Mouse (Mus musculus): ENCODE results near the gene A630001G21Rik. TPM values are rescaled to one million over a fixed set of nuclear protein-coding genes. Genes with fewer than 3 reads are reported as not detected.
A peak's percentile ranks its signal among the peaks of the same experiment; 100 is the strongest.

Gene A630001G21Rik
- polyA plus RNA-seq, 1 experiment from 2014 or later, result 2.5 TPM

DNA sequence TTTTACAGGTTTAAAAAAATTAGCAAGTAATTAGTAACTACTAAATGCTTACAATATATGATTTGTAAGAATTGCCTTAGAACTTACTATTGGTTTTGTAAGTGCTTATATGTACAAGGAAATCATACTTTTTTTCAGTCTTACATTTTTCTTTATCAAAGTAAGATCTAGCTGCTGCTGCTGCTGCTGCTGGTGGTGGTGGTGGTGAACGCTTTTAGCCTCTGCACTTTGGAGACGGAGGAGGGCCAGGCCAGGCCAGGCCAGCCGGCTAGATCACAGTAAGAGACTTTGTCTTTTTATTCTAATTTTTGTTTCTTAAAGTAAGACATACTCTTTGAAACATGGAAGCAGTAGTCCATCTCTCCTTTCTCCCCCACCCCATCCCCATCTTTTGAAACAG, 16.8 kb upstream of the A630001G21Rik start:
- Histone ChIP-seq H3K9ac (no peak overlapping the region), H3K36me3 (peaks cover 24% of the 10 kb centered on the region), H3K4me2 (peak overlapping the region; percentile 59), H3K27ac (no peak overlapping the region), H3K4me3 (peak overlapping the region; percentile 32), H3K4me1 (peaks cover 38% of the 10 kb centered on the region), H3K9me3 (replicated peaks) (no peaks in the 10 kb centered on the region), H3K27me3 (replicated peaks) (0 out of 2 replicates have a peak, but pooled peaks cover 4% of the 10 kb centered on the region)
- ATAC-seq, result no peak
- 37% methylated on average over 3 of the region's 3 CpGs for WGBS (ENCODE audit: insufficient replicate concordance)

DNA sequence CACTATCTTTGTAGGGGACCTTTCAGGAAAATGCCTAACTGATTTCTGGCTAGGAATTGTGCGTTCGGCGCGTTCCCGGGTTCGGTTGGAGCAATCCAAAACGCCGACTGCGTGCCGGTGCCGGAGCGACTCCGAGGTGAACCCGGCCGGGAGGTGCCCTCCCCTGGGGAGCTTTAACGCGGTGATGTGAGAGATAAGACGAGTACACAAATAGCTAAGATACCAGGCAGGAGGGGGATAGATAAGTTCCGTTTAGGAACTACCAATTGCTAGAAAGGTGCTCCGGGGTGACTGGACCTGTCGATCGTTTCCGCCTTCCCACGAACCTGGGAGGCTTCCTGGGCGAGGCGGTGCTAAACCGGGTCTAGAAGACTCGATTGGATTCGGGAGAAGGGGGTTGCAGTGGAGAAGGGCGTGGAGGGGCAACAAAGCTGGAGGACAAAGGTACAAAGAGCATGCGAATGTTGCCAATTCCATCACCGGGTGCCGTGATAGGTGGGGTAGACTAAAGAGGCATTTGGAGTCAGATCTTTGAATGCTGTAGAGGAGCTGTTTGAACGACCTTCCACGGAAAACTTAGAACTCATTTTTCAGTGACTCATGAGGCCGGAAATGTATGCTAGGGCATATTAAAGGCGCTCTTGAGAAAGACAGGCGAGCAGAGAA, 15.8 kb upstream of the A630001G21Rik start:
- peak overlapping the region; percentile 79 for H3K4me3 ChIP-seq
- peak overlapping the region; percentile 96 for H3K9ac ChIP-seq
- peaks cover 38% of the 10 kb centered on the region for H3K4me1 ChIP-seq
- H3K27ac ChIP-seq, result peak overlapping the region; percentile 89
- H3K27me3 ChIP-seq (replicated peaks), result 0 out of 2 replicates have a peak, but pooled peaks cover 4% of the 10 kb centered on the region
- WGBS (ENCODE audit: insufficient replicate concordance), result under 1% methylated on average over 38 of the region's 38 CpGs
- no peaks in the 10 kb centered on the region for H3K9me3 ChIP-seq (replicated peaks)
- peaks cover 24% of the 10 kb centered on the region for H3K36me3 ChIP-seq
- H3K4me2 ChIP-seq, result peak overlapping the region; percentile 83
- ATAC-seq, result peak; percentile 78

DNA sequence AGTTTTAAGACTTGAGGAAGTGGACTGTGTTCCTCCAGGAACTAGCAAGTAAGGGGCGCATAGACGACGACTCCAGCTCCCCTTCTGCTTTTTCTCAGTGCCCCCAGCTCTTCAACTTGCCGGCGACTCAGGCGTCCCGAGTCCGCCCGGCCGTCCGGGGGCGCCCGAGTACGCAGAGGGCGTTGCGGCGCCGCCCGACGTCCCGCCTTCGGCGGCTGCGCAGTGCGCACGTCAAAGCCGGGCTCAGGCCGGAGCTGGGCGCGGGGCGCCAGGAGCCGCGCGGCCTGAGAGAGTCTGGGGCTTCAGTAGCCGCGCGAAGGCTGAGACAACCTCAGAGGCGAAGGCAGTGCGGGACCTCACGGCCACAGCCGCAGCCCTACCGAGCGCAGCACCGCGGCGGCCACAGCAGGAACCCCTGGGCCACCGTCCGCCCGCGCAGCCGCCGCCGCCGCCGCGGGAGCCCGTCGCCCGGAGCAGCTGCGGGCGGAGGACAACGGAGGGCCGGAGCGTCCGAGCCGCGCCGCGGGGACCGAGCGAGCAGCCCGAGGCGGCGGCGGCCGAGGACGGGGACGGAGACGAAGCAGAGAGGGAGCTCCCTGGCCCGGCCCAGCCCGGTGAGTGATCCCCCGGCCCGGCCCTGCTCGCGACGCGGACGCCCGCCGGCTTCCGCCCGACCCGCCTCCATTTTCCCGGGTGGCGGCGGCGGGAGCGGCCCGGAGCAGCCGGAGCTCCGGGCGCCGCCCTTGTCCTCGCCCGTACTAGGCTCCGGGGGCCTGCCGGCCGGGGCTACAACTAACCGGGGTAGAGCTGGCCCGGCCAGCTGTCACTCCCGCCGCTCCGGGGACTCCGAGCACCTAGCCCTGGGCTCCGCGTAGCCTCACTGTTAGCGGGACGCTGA, 15.0 kb upstream of the A630001G21Rik start, which contains the start of gene Cab39:
Cab39 (plus strand) TSS at position 234 of the 898 bp plus-strand sequence.
- peak; percentile 88 for ATAC-seq

DNA sequence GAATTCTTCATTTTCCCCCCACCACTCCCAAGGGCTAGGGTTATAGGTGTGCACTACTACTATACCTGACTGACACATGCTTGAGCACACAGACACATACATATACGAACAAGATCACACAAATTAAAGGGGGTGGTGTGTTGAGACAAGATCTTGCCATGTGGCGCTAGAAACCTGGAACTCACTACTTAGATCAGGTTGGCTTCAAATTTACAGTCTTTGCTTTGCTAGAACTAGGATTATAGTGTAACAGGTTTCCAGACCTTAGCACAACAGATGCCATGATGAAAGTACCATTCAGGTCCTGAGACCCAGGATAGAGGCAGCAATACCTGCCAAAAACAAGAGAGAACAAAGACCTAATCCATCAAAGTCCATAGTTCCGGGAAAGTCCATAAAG, 13.0 kb upstream of the A630001G21Rik start:
- Histone ChIP-seq H3K4me3 (no peak overlapping the region), H3K4me2 (no peak overlapping the region), H3K9me3 (replicated peaks) (no peaks in the 10 kb centered on the region), H3K9ac (no peak overlapping the region), H3K27ac (no peak overlapping the region), H3K4me1 (peaks cover 21% of the 10 kb centered on the region), H3K27me3 (replicated peaks) (0 out of 2 replicates have a peak, but pooled peaks cover 4% of the 10 kb centered on the region), H3K36me3 (peaks cover 10% of the 10 kb centered on the region)
- no peak for ATAC-seq
- 80% methylated on average over 3 of the region's 3 CpGs for whole genome bisulfite sequencing (ENCODE audit: insufficient replicate concordance)

More for the DNA sequence above, 15.0 kb upstream of the A630001G21Rik start, which contains the start of gene Cab39:
- Histone ChIP-seq H3K4me2 (peak within 1 kb of the TSS; percentile 83), H3K4me1 (peaks cover 35% of the 10 kb centered on the region), H3K27me3 (replicated peaks) (0 out of 2 replicates have a peak, but pooled peaks cover 4% of the 10 kb centered on the region), H3K4me3 (peak within 1 kb of the TSS; percentile 79), H3K9me3 (replicated peaks) (no peaks in the 10 kb centered on the region), H3K27ac (peak within 1 kb of the TSS; percentile 89), H3K9ac (peak within 1 kb of the TSS; percentile 96), H3K36me3 (peaks cover 24% of the 10 kb centered on the region)
- WGBS (ENCODE audit: insufficient replicate concordance), result under 1% methylated on average over 92 of the region's 118 CpGs

DNA sequence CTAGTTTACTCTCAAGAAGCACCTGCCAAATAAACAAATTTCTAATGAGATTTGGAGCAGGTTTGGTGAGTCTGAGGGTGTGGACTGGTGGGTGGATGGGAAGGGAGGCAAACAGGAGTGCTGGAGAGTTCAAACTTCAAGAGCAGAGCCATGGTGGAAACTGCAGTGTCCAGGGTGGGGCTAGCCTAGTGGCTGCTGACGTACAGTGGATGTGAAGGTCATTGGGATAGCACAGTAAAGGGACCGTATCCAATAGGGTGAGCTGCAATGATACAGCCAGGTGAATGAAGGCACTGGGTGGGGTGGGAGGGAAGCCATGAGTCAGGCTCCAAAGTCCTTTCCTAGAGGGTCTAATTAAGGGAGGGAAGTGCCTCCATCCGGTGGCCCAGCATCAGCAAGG, 12.1 kb upstream of the A630001G21Rik start:
- 0 out of 2 replicates have a peak, but pooled peaks cover 4% of the 10 kb centered on the region for H3K27me3 ChIP-seq (replicated peaks)
- 0 out of 2 replicates have a peak, but pooled peaks cover 2% of the 10 kb centered on the region for H3K36me3 ChIP-seq
- peaks cover 13% of the 10 kb centered on the region for H3K4me1 ChIP-seq
- no peak overlapping the region for H3K27ac ChIP-seq
- no peak overlapping the region for H3K4me2 ChIP-seq
- H3K9me3 ChIP-seq (replicated peaks), result no peaks in the 10 kb centered on the region
- ATAC-seq, result no peak
- 59% methylated on average over 3 of the region's 3 CpGs for WGBS (ENCODE audit: insufficient replicate concordance)
- no peak overlapping the region for H3K4me3 ChIP-seq
- no peak overlapping the region for H3K9ac ChIP-seq

DNA sequence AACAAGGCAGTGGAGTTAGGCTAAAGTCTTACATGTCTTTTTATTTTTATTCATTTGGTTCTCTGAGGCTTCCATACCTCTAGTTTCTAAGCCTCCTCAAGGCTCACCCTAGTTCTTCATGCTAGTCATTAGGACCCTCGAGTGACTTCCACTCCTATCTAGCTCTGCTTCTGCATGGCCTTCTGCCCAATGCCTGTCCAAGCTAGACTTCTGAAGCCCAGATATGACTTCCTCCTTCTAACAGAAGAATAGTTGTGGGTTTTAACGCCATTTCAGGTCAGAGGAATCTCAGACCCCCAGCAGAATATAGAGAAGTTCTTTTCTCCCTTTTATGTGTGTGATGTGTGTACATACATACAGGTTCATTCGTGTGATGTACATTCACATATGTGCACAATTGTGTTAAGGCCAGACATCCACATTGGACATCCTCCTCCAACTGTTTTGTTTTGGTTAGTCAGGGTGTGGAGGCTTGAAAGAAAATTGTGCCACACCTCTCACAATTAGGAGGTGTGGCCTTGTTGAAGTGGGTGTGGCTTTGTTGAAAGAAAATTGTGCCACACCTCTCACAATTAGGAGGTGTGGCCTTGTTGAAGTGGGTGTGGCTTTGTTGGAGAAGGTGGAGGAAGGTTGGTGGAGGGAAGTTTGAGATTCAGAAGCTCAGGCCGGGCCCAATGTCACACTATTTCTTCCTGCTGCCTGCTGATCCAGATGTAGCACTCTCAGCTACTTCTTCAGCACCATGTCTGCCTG, 1.2 kb upstream of the A630001G21Rik start:
- ATAC-seq, result peak; percentile 59; the same call in 1 of the 2 replicates
- no peak overlapping the region for H3K4me2 ChIP-seq

DNA sequence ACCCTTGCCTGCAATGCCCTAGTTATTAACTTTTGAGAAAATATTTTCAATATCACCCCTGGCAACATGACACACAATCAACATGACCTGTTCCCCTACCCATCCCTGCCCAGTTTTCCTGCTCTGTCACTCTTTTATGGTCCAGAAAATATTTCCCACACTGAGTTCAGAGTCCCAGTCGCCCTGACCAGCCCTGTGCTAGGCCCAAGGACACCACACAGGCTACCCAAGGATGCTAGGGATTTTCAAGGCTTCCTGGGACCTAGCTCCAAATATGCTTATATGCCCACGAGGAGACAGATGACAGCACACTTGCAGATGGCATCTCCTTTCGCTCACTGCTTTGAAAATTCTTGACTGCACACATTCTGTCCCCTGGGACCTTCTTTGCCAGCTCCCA, 569 bp upstream of the A630001G21Rik start:
- no peaks in the 10 kb centered on the region for H3K36me3 ChIP-seq
- no peak overlapping the region for H3K4me3 ChIP-seq
- H3K9me3 ChIP-seq (replicated peaks), result no peaks in the 10 kb centered on the region
- H3K4me2 ChIP-seq, result no peak overlapping the region
- ATAC-seq, result no peak
- H3K27ac ChIP-seq, result no peak overlapping the region
- 58% methylated on average over 3 of the region's 3 CpGs for WGBS (ENCODE audit: insufficient replicate concordance)
- H3K27me3 ChIP-seq (replicated peaks), result no peaks in the 10 kb centered on the region
- H3K9ac ChIP-seq, result no peak overlapping the region
- H3K4me1 ChIP-seq, result no peaks in the 10 kb centered on the region

More for the DNA sequence above, 1.2 kb upstream of the A630001G21Rik start:
- H3K27ac ChIP-seq, result no peak overlapping the region
- H3K9me3 ChIP-seq (replicated peaks), result no peaks in the 10 kb centered on the region
- no peaks in the 10 kb centered on the region for H3K27me3 ChIP-seq (replicated peaks)
- WGBS (ENCODE audit: insufficient replicate concordance), result 35% methylated on average over 4 of the region's 4 CpGs
- H3K4me3 ChIP-seq, result no peak overlapping the region
- no peaks in the 10 kb centered on the region for H3K36me3 ChIP-seq
- H3K9ac ChIP-seq, result no peak overlapping the region
- H3K4me1 ChIP-seq, result no peaks in the 10 kb centered on the region

- Histone ChIP-seq H3K27me3 (replicated peaks) (no peaks in the 10 kb centered on the region), H3K36me3 (no peaks in the 10 kb centered on the region), H3K9ac (no peak overlapping the region), H3K27ac (no peak overlapping the region), H3K4me3 (no peak overlapping the region), H3K4me2 (no peak overlapping the region), H3K4me1 (no peaks in the 10 kb centered on the region), H3K9me3 (replicated peaks) (no peaks in the 10 kb centered on the region)
- no peak for ATAC-seq
- WGBS (ENCODE audit: insufficient replicate concordance), result 51% methylated on average over 10 of the region's 10 CpGs
These were observed 2.3 kb downstream of the A630001G21Rik start for GRCm38 (mm10) chr1:85776154-85776553.

DNA sequence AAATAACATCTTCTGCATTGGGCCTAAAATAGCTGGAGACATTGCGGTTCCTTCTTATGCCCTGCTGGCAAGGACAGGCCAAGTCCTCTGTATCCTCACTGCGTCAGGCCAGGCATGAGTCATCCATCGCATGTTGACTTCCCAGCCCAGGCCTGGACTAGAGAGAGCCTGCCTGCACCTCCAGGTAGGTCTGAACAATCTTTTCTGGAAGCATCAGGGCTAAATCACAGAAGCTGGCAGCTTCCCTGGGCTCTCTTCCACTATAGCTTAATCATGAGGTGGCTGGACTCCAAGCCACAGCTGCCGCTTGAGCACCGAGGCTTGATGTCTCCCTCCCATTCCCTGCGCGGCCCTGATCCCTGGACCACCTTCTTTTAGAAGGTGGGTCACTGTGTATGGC, 3.3 kb downstream of the A630001G21Rik start:
- H3K9ac ChIP-seq, result no peak overlapping the region
- WGBS (ENCODE audit: insufficient replicate concordance), result 79% methylated on average over 7 of the region's 7 CpGs
- ATAC-seq, result no peak

GRCm38 (mm10) chr1:85771976-85772375, 6.5 kb downstream of the A630001G21Rik start:
- no peaks in the 10 kb centered on the region for H3K27me3 ChIP-seq (replicated peaks)
- no peaks in the 10 kb centered on the region for H3K36me3 ChIP-seq
- no peaks in the 10 kb centered on the region for H3K9me3 ChIP-seq (replicated peaks)
- ATAC-seq, result no peak
- no peak overlapping the region for H3K9ac ChIP-seq
- H3K27ac ChIP-seq, result no peak overlapping the region
- H3K4me3 ChIP-seq, result no peak overlapping the region
- H3K4me2 ChIP-seq, result no peak overlapping the region
- H3K4me1 ChIP-seq, result no peaks in the 10 kb centered on the region
- 42% methylated on average over 3 of the region's 3 CpGs for WGBS (ENCODE audit: insufficient replicate concordance)

More for the DNA sequence above, 3.3 kb downstream of the A630001G21Rik start:
- Histone ChIP-seq H3K27ac (no peak overlapping the region), H3K4me1 (no peaks in the 10 kb centered on the region), H3K36me3 (no peaks in the 10 kb centered on the region), H3K4me3 (no peak overlapping the region), H3K4me2 (no peak overlapping the region), H3K9me3 (replicated peaks) (no peaks in the 10 kb centered on the region), H3K27me3 (replicated peaks) (no peaks in the 10 kb centered on the region)

DNA sequence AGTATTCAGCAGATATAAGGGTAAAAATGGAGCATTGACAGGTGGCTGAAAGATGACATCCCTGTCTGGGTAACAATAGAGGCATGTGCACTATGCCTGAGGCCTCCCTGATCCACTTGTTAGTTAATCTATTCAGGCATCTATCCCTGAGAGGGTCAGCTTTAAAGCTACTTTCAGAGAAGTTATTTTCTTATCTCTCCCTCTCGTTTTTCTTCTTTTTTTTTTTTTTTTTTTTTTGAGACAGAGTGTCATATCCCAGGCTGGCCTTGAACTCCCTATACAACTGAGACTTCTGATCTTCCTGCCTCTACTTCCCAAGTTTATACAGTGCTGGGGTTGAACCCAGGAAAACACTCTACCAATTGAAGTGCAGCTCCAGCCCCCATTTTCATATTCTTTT, 10.7 kb downstream of the A630001G21Rik start:
- Histone ChIP-seq H3K4me3 (no peak overlapping the region), H3K36me3 (no peaks in the 10 kb centered on the region), H3K9me3 (replicated peaks) (no peaks in the 10 kb centered on the region), H3K4me1 (0 out of 2 replicates have a peak, but pooled peaks cover 5% of the 10 kb centered on the region), H3K9ac (no peak overlapping the region), H3K27me3 (replicated peaks) (no peaks in the 10 kb centered on the region), H3K4me2 (no peak overlapping the region), H3K27ac (no peak overlapping the region)
- ATAC-seq, result no peak
- 13% methylated on average over 1 of the region's 1 CpGs for WGBS (ENCODE audit: insufficient replicate concordance)
